Mouse (Mus musculus): ENCODE measurements at regions not wholly inside any gene's neighbourhood (a gene's known extent, or its start where the extent isn't known, plus 50 kb on each side); places are given as distances from the start of the nearest gene placed in this dataset.

DNA sequence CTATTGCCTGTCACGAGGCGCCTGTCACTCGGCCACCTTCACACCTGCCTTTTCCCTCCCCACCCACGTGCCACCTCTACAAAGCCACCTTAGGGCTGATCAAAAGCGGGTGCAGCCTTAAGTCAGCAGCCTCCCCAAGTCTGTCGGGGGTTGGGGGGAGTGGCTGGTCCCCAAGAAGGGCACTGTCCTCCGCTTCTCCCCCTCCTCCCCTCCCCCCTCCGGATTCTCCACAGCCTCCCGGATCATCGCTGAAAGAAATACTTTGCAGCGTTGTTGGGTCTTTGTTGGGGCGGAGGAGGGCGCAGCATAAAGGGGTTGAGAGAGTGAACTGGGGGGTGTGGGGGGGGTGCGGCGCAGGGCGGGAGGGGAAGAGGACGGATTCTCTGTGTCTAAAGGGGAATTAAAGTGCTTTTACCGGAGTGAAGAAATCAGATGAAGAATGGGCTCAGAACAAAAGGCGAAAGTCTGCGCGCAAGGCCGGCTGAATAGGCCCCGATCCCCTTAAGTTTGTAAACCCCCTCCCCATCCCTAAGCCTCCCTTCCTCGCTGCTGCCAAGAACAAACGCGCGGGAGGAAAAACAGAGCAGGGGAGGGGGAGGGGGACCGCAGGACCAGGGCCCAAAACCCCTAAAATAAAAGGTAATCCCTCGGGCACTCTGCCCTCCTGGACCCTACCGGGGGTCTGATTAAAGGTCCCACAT, 109.3 kb upstream of the Lhx5 start:
- Histone ChIP-seq H3K4me1 (ENCODE audit: control insufficient read depth, insufficient read depth, low read length) (no peaks in the 10 kb centered on the region), H3K27ac (replicated peaks; ENCODE audit: insufficient read depth, low read depth, low read length) (no peak overlapping the region), H3K27me3 (ENCODE audit: control insufficient read depth, insufficient read depth, low read length) (no peaks in the 10 kb centered on the region), H3K79me2 (ENCODE audit: control insufficient read depth, insufficient read depth, low read length) (no peaks in the 10 kb centered on the region), H3K9ac (ENCODE audit: low read depth, low read length) (no peak overlapping the region), H3K36me3 (ENCODE audit: control insufficient read depth, insufficient read depth, low read length) (no peaks in the 10 kb centered on the region), H3K4me3 (ENCODE audit: insufficient read depth, low read depth, low read length) (no peak overlapping the region)
- 3% methylated on average over 29 of the region's 30 CpGs for WGBS
- no peak for DNase-seq (ENCODE audit: extremely low read depth, low read depth, low spot score)
- no peak for TF ChIP-seq POLR2A (IDR thresholded peaks at IDR 0.05; ENCODE audit: extremely low read depth, insufficient read depth, low read length)
- no peak for TF ChIP-seq CTCF (IDR thresholded peaks at IDR 0.05; ENCODE audit: low read depth, low read length)

GRCm38 (mm10) chr5:120322732-120323316, 108.7 kb upstream of the Lhx5 start:
- Histone ChIP-seq H3K36me3 (ENCODE audit: control insufficient read depth, insufficient read depth, low read length) (no peaks in the 10 kb centered on the region), H3K27me3 (ENCODE audit: control insufficient read depth, insufficient read depth, low read length) (no peaks in the 10 kb centered on the region), H3K27ac (replicated peaks; ENCODE audit: insufficient read depth, low read depth, low read length) (no peak overlapping the region), H3K4me3 (ENCODE audit: insufficient read depth, low read depth, low read length) (no peak overlapping the region), H3K4me1 (ENCODE audit: control insufficient read depth, insufficient read depth, low read length) (no peaks in the 10 kb centered on the region), H3K79me2 (ENCODE audit: control insufficient read depth, insufficient read depth, low read length) (no peaks in the 10 kb centered on the region), H3K9ac (ENCODE audit: low read depth, low read length) (no peak overlapping the region)
- 20% methylated on average over 12 of the region's 12 CpGs for WGBS
- TF ChIP-seq POLR2A (IDR thresholded peaks at IDR 0.05; ENCODE audit: extremely low read depth, insufficient read depth, low read length) (no peak), CTCF (IDR thresholded peaks at IDR 0.05; ENCODE audit: low read depth, low read length) (no peak)
- no peak for DNase-seq (ENCODE audit: extremely low read depth, low read depth, low spot score)

- no peak overlapping the region for H3K9ac ChIP-seq (ENCODE audit: low read depth, low read length)
- no peaks in the 10 kb centered on the region for H3K36me3 ChIP-seq (ENCODE audit: control insufficient read depth, insufficient read depth, low read length)
- H3K79me2 ChIP-seq (ENCODE audit: control insufficient read depth, insufficient read depth, low read length), result no peaks in the 10 kb centered on the region
- no peaks in the 10 kb centered on the region for H3K4me1 ChIP-seq (ENCODE audit: control insufficient read depth, insufficient read depth, low read length)
- H3K27me3 ChIP-seq (ENCODE audit: control insufficient read depth, insufficient read depth, low read length), result no peaks in the 10 kb centered on the region
- WGBS, result 72% methylated on average over 2 of the region's 2 CpGs
- H3K27ac ChIP-seq (replicated peaks; ENCODE audit: insufficient read depth, low read depth, low read length), result no peak overlapping the region
- no peak for DNase-seq (ENCODE audit: extremely low read depth, low read depth, low spot score)
- TF ChIP-seq POLR2A (IDR thresholded peaks at IDR 0.05; ENCODE audit: extremely low read depth, insufficient read depth, low read length), result no peak
- TF ChIP-seq CTCF (IDR thresholded peaks at IDR 0.05; ENCODE audit: low read depth, low read length), result no peak
- no peak overlapping the region for H3K4me3 ChIP-seq (ENCODE audit: insufficient read depth, low read depth, low read length)
Measured at GRCm38 (mm10) chr5:120324111-120324510, 107.4 kb upstream of the Lhx5 start.

GRCm38 (mm10) chr5:120325386-120325910, 106.1 kb upstream of the Lhx5 start:
- WGBS, result 53% methylated on average over 16 of the region's 16 CpGs
- DNase-seq (ENCODE audit: extremely low read depth, low read depth, low spot score), result no peak
- H3K4me3 ChIP-seq (ENCODE audit: insufficient read depth, low read depth, low read length), result no peak overlapping the region
- H3K27me3 ChIP-seq (ENCODE audit: control insufficient read depth, insufficient read depth, low read length), result no peaks in the 10 kb centered on the region
- TF ChIP-seq CTCF (IDR thresholded peaks at IDR 0.05; ENCODE audit: low read depth, low read length) (no peak), POLR2A (IDR thresholded peaks at IDR 0.05; ENCODE audit: extremely low read depth, insufficient read depth, low read length) (no peak)
- H3K79me2 ChIP-seq (ENCODE audit: control insufficient read depth, insufficient read depth, low read length), result no peaks in the 10 kb centered on the region
- no peaks in the 10 kb centered on the region for H3K36me3 ChIP-seq (ENCODE audit: control insufficient read depth, insufficient read depth, low read length)
- H3K9ac ChIP-seq (ENCODE audit: low read depth, low read length), result no peak overlapping the region
- H3K27ac ChIP-seq (replicated peaks; ENCODE audit: insufficient read depth, low read depth, low read length), result no peak overlapping the region
- H3K4me1 ChIP-seq (ENCODE audit: control insufficient read depth, insufficient read depth, low read length), result no peaks in the 10 kb centered on the region

DNA sequence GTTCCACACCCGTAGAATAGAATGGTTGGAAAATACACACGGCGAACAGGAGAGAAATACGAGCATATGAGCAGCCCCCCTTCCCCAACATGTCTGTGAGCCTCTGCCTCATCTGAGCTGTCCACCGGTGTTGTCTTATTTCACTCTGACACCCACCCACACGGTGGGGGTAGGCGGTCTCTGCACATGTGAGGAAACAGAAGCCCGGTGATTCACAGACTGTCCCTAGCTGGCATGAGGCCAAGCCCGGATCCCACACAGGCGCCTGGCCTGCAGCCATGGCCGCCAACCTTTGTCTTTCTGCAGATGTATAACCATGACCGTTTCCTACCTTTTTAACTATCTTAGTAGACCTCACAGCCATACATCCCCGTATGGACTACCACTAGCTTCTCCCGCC, 99.5 kb upstream of the Lhx5 start:
- Histone ChIP-seq H3K27ac (replicated peaks; ENCODE audit: insufficient read depth, low read depth, low read length) (no peak overlapping the region), H3K79me2 (ENCODE audit: control insufficient read depth, insufficient read depth, low read length) (no peaks in the 10 kb centered on the region), H3K27me3 (ENCODE audit: control insufficient read depth, insufficient read depth, low read length) (peaks cover 3% of the 10 kb centered on the region; the same call in 1 of the 2 replicates), H3K4me1 (ENCODE audit: control insufficient read depth, insufficient read depth, low read length) (no peaks in the 10 kb centered on the region), H3K36me3 (ENCODE audit: control insufficient read depth, insufficient read depth, low read length) (no peaks in the 10 kb centered on the region), H3K9ac (ENCODE audit: low read depth, low read length) (no peak overlapping the region), H3K4me3 (ENCODE audit: insufficient read depth, low read depth, low read length) (no peak overlapping the region)
- DNase-seq (ENCODE audit: extremely low read depth, low read depth, low spot score), result no peak
- TF ChIP-seq CTCF (IDR thresholded peaks at IDR 0.05; ENCODE audit: low read depth, low read length), result no peak
- 76% methylated on average over 14 of the region's 14 CpGs for WGBS

DNA sequence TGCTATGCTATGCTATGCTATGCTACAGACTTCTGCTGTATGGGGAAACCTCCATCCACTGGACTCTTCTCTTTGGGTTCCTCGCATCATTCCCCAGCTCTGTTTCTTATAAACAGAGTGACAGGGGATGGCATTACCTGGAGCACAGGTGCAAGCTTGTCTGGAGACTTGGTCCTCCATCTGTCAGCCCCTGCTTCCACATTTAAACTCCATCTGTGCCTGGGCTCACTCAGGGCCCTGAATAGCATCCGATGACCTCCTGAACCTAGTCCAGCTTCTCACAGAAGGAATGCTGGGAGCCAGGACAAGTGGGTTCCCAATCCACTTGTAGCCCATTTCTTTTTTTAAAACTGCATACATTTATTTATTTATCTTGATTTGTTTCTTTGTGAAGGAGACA, 92.3 kb upstream of the Lhx5 start:
- no peak overlapping the region for H3K4me3 ChIP-seq (ENCODE audit: insufficient read depth, low read depth, low read length)
- DNase-seq (ENCODE audit: extremely low read depth, low read depth, low spot score), result no peak
- WGBS, result 82% methylated on average over 2 of the region's 2 CpGs
- no peak overlapping the region for H3K27ac ChIP-seq (replicated peaks; ENCODE audit: insufficient read depth, low read depth, low read length)
- H3K4me1 ChIP-seq (ENCODE audit: control insufficient read depth, insufficient read depth, low read length), result no peaks in the 10 kb centered on the region
- no peaks in the 10 kb centered on the region for H3K79me2 ChIP-seq (ENCODE audit: control insufficient read depth, insufficient read depth, low read length)
- H3K27me3 ChIP-seq (ENCODE audit: control insufficient read depth, insufficient read depth, low read length), result peaks cover 2% of the 10 kb centered on the region; the same call in 1 of the 2 replicates
- no peaks in the 10 kb centered on the region for H3K36me3 ChIP-seq (ENCODE audit: control insufficient read depth, insufficient read depth, low read length)
- TF ChIP-seq POLR2A (IDR thresholded peaks at IDR 0.05; ENCODE audit: extremely low read depth, insufficient read depth, low read length), result no peak
- TF ChIP-seq CTCF (IDR thresholded peaks at IDR 0.05; ENCODE audit: low read depth, low read length), result no peak
- H3K9ac ChIP-seq (ENCODE audit: low read depth, low read length), result no peak overlapping the region
